Mouse (Mus musculus): ENCODE results near the gene Vwc2l. TPM values are rescaled to one million over a fixed set of nuclear protein-coding genes. Genes with fewer than 3 reads are reported as not detected.
A peak's percentile ranks its signal among the peaks of the same experiment; 100 is the strongest.

Gene Vwc2l
- polyA plus RNA-seq, 1 experiment from 2014 or later: not detected

DNA sequence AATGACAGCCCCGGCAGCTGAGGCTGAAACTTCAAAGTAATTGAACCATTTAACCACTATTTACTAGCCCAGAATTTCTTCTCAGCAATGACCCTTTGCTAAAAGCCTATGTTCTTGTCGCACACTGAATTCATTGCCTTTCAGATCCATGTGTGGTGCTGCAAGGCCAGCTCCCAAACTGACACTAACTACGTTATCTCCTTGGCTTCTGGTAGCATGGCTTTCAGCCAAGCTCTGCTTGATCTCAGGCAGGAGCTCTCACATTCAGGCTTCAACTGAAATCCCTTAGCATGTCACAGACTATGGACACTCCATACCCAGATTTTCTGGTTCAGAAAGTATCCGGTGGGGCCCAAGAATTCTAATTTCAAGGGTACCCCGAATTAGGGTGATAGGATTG, 140.6 kb downstream of the Vwc2l start:
- no peaks in the 10 kb centered on the region for H3K36me3 ChIP-seq (ENCODE audit: control insufficient read depth, insufficient read depth)
- WGBS: 32% methylated on average over 5 of the region's 5 CpGs
- peak overlapping the region; percentile 80 for H3K27ac ChIP-seq (ENCODE audit: low read length)
- no peak overlapping the region for H3K4me2 ChIP-seq (ENCODE audit: low read depth, low read length)
- H3K27me3 ChIP-seq (ENCODE audit: control insufficient read depth, insufficient read depth, low read length): no peaks in the 10 kb centered on the region
- no peak overlapping the region for H3K9ac ChIP-seq (ENCODE audit: low read length)
- H3K4me3 ChIP-seq (ENCODE audit: low read length): no peak overlapping the region
- ATAC-seq (replicated peaks; ENCODE audit: extremely low read depth, insufficient read depth, low FRiP score): peak; percentile 89
- no peaks in the 10 kb centered on the region for H3K9me3 ChIP-seq (replicated peaks; ENCODE audit: control insufficient read depth, low read length)
- H3K4me1 ChIP-seq (ENCODE audit: control insufficient read depth, insufficient read depth, low read length): peaks cover 4% of the 10 kb centered on the region; the same call in 1 of the 2 replicates

DNA sequence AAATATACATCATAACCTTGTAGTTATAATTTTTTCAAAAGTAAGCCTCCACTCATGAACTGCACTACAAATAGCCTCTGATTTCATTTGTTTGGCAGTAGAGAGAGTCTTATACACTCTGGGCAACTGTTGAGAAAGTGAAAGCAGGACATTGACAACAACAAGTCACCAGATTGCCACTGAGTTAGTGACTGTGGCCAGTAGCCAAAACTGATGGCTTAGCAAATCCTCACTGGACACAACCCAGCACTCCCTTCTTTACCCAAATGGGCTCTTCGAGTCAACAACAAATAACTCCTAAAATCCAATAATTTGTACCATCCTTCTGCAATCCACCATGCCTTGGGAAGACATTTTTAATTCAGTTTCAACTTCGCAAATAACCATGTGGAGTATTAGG, 155.0 kb downstream of the Vwc2l start:
- 92% methylated on average over 2 of the region's 2 CpGs for WGBS
- Histone ChIP-seq H3K4me3 (ENCODE audit: low read length) (no peak overlapping the region), H3K9ac (ENCODE audit: low read length) (no peak overlapping the region), H3K4me1 (ENCODE audit: control insufficient read depth, insufficient read depth, low read length) (peaks cover 3% of the 10 kb centered on the region; the same call in 1 of the 2 replicates), H3K4me2 (ENCODE audit: low read depth, low read length) (no peak overlapping the region), H3K27ac (ENCODE audit: low read length) (no peak overlapping the region), H3K9me3 (replicated peaks; ENCODE audit: control insufficient read depth, low read length) (no peaks in the 10 kb centered on the region), H3K27me3 (ENCODE audit: control insufficient read depth, insufficient read depth, low read length) (no peaks in the 10 kb centered on the region), H3K36me3 (ENCODE audit: control insufficient read depth, insufficient read depth) (no peaks in the 10 kb centered on the region)
- ATAC-seq (replicated peaks; ENCODE audit: extremely low read depth, insufficient read depth, low FRiP score): no peak

DNA sequence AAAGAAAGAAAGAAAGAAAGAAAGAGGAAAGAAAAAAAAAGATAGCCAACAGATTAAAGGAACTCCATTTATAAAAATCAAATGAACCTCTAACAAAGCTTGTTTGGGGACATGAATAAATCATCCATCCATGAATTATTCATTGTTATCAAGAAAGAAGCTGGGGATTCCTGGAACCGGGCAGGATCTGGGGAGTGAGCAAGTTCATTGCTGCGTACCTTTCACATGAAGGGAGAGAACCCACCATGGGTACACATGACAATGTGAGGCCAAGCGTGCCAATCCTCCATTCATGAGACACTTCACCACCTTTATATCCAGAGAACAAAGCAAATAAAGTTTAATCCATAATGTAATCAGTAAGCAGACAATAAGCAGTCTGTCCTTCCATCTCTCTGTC, 155.8 kb downstream of the Vwc2l start:
- H3K9ac ChIP-seq (ENCODE audit: low read length): no peak overlapping the region
- no peaks in the 10 kb centered on the region for H3K27me3 ChIP-seq (ENCODE audit: control insufficient read depth, insufficient read depth, low read length)
- WGBS: 75% methylated on average over 3 of the region's 3 CpGs
- no peaks in the 10 kb centered on the region for H3K9me3 ChIP-seq (replicated peaks; ENCODE audit: control insufficient read depth, low read length)
- no peaks in the 10 kb centered on the region for H3K36me3 ChIP-seq (ENCODE audit: control insufficient read depth, insufficient read depth)
- no peak for ATAC-seq (replicated peaks; ENCODE audit: extremely low read depth, insufficient read depth, low FRiP score)
- no peak overlapping the region for H3K4me3 ChIP-seq (ENCODE audit: low read length)
- no peak overlapping the region for H3K4me2 ChIP-seq (ENCODE audit: low read depth, low read length)
- peaks cover 3% of the 10 kb centered on the region; the same call in 1 of the 2 replicates for H3K4me1 ChIP-seq (ENCODE audit: control insufficient read depth, insufficient read depth, low read length)
- H3K27ac ChIP-seq (ENCODE audit: low read length): no peak overlapping the region

DNA sequence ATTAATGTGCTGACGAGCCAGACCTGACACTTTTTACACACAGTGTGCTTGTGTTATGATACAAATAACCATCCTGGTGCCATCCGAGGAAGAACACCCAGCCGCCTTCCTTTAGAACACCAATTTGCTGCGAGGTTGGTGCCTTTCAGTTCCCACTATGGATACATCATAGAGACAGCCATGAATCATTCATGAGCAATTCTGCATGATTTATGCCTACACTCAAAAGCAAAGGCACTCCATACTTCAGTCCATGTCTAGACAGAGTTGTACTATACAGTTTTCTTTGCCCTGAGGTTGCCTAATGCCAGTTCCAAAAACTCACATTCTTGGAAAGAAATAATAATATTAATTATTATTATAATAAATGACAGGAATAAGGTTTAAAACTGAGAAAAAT, 158.6 kb downstream of the Vwc2l start:
- H3K36me3 ChIP-seq (ENCODE audit: control insufficient read depth, insufficient read depth): no peaks in the 10 kb centered on the region
- H3K27me3 ChIP-seq (ENCODE audit: control insufficient read depth, insufficient read depth, low read length): no peaks in the 10 kb centered on the region
- no peaks in the 10 kb centered on the region for H3K9me3 ChIP-seq (replicated peaks; ENCODE audit: control insufficient read depth, low read length)
- no peak overlapping the region for H3K4me3 ChIP-seq (ENCODE audit: low read length)
- no peak overlapping the region for H3K27ac ChIP-seq (ENCODE audit: low read length)
- no peak for ATAC-seq (replicated peaks; ENCODE audit: extremely low read depth, insufficient read depth, low FRiP score)
- 78% methylated on average over 4 of the region's 4 CpGs for WGBS
- no peak overlapping the region for H3K9ac ChIP-seq (ENCODE audit: low read length)
- no peak overlapping the region for H3K4me2 ChIP-seq (ENCODE audit: low read depth, low read length)
- peaks cover 3% of the 10 kb centered on the region; the same call in 1 of the 2 replicates for H3K4me1 ChIP-seq (ENCODE audit: control insufficient read depth, insufficient read depth, low read length)

DNA sequence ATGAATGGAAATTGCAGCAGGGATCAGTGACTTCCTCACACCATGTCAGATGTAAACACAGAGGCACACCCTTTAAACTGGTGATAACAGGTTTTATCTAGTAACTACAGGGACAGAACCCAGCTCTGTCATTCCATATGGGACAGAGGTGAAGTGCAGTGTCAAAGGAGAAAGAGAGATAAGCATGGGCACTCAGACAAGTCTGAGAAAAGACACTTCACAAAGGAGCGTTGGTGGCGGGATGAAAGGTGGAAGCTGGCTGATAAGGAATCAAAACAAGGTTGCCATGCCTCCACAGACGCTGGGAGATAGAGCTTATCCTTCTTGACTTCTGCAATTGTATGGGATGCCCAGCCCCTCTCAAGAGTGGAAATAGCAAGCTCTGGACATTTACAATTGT, 176.8 kb downstream of the Vwc2l start:
- 10% methylated on average over 3 of the region's 3 CpGs for whole genome bisulfite sequencing
- Histone ChIP-seq H3K9ac (ENCODE audit: low read length) (no peak overlapping the region), H3K4me2 (ENCODE audit: low read depth, low read length) (no peak overlapping the region), H3K36me3 (ENCODE audit: control insufficient read depth, insufficient read depth) (no peaks in the 10 kb centered on the region), H3K4me3 (ENCODE audit: low read length) (no peak overlapping the region), H3K9me3 (replicated peaks; ENCODE audit: control insufficient read depth, low read length) (no peaks in the 10 kb centered on the region), H3K4me1 (ENCODE audit: control insufficient read depth, insufficient read depth, low read length) (0 out of 2 replicates have a peak, but pooled peaks cover 3% of the 10 kb centered on the region), H3K27ac (ENCODE audit: low read length) (no peak overlapping the region), H3K27me3 (ENCODE audit: control insufficient read depth, insufficient read depth, low read length) (no peaks in the 10 kb centered on the region)
- 0 out of 2 replicates have a peak, but pooled peaks have one; percentile 6 for ATAC-seq (replicated peaks; ENCODE audit: extremely low read depth, insufficient read depth, low FRiP score)

DNA sequence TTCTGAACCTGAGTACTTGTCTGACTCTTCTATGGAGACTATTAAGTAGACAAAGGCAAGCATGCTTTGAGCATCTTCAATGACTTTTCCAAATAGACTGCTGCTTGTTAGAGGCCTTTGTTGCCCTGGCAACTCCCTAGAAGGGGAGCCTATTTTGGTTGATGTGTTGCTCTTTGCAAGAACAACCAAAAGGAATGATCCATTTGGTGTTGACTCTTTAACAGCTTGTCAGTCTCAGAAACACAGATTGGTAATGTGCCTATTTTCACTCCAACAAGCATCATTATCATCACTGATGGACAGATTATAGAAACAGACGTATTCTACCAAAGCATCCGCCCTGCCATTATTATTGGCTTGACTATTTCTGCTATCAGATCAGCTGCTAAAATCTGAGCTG, 181.9 kb downstream of the Vwc2l start:
- 0 out of 2 replicates have a peak, but pooled peaks cover under 1% of the 10 kb centered on the region for H3K4me1 ChIP-seq (ENCODE audit: control insufficient read depth, insufficient read depth, low read length)
- H3K4me2 ChIP-seq (ENCODE audit: low read depth, low read length): no peak overlapping the region
- H3K36me3 ChIP-seq (ENCODE audit: control insufficient read depth, insufficient read depth): no peaks in the 10 kb centered on the region
- H3K27ac ChIP-seq (ENCODE audit: low read length): no peak overlapping the region
- no peak overlapping the region for H3K4me3 ChIP-seq (ENCODE audit: low read length)
- no peak overlapping the region for H3K9ac ChIP-seq (ENCODE audit: low read length)
- H3K9me3 ChIP-seq (replicated peaks; ENCODE audit: control insufficient read depth, low read length): no peaks in the 10 kb centered on the region
- no peaks in the 10 kb centered on the region for H3K27me3 ChIP-seq (ENCODE audit: control insufficient read depth, insufficient read depth, low read length)
- 85% methylated on average over 2 of the region's 2 CpGs for WGBS
- ATAC-seq (replicated peaks; ENCODE audit: extremely low read depth, insufficient read depth, low FRiP score): no peak

DNA sequence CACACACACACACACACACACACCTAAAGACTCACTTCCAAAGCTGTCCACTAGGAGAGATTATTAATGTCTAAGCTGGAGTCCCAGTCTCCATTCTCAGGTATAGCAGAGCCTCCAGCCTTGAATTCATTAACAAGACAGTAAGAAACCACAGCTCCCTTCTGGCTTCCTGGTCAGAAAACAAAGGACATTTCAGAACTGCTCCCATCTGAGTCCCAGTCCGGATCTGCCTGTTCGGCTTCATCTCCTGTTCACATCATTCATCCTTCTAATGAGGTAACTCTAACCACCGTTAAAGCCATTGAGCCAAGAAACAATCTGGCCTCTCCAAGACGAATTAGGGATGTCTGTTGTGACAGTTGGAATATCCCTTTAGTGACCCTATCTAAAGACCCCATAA, 185.7 kb downstream of the Vwc2l start:
- no peak for ATAC-seq (replicated peaks; ENCODE audit: extremely low read depth, insufficient read depth, low FRiP score)
- Histone ChIP-seq H3K27ac (ENCODE audit: low read length) (no peak overlapping the region), H3K9me3 (replicated peaks; ENCODE audit: control insufficient read depth, low read length) (no peaks in the 10 kb centered on the region), H3K27me3 (ENCODE audit: control insufficient read depth, insufficient read depth, low read length) (no peaks in the 10 kb centered on the region), H3K36me3 (ENCODE audit: control insufficient read depth, insufficient read depth) (no peaks in the 10 kb centered on the region), H3K9ac (ENCODE audit: low read length) (no peak overlapping the region), H3K4me2 (ENCODE audit: low read depth, low read length) (no peak overlapping the region), H3K4me1 (ENCODE audit: control insufficient read depth, insufficient read depth, low read length) (no peaks in the 10 kb centered on the region), H3K4me3 (ENCODE audit: low read length) (no peak overlapping the region)
- WGBS: 69% methylated on average over 4 of the region's 4 CpGs

DNA sequence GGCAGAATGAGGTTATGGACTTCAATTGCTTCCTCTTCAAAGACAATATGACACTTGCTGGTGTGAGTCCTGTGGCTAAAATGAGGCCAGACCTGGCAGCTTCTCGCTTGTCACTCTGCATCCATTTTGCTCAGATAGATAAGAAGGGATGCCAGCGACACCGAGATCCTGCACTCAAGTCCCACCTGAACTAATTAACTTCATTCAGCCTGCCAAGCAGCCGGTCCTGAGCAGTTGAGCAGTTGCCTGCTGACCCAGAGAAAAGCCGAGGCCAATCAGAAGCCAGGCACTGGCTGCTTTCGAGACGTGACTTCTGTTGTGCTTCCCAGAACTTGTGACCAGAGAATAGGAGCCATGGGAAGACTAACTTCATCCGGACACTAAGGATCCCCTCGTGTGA, 187.6 kb downstream of the Vwc2l start:
- no peak overlapping the region for H3K4me2 ChIP-seq (ENCODE audit: low read depth, low read length)

DNA sequence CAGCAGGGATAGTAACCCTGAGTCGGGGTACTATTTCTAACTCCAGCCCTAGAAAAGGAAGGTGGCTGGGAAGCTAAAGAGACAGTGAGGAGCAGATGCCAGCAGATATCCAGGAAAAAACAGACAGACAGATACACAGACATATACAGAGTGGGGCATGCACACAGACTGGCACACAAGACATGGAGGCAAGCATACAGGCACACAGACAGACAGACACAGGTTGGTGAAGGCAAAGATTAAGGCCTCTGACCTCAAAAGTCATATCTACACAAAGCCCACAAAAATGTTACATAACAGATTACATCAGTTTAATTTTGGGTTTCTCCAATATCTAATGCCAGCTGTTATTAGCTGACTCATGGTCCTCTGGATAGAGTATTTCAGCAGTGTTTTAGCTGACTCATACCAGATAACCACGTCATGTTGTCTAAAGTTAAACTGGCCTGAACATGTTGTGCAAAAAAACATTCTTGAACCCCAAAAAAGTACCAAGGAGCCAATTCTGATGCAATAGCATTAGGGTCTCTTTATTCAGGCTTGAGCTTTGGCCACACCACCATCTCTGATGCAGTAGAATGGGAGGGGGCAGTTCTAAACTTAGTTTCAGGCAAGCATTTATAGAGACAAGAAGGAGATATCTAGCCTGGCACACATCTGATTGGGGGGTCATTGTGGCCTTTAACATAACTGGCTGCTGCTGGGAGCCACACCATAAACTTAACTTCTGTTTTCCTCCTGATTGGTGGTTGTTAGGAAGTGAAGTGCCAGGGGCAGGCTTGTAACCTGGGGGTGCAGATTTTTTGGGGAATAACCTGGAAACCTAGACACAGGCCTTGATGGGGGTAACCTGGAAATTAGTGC, 192.9 kb downstream of the Vwc2l start:
- 67% methylated on average over 2 of the region's 2 CpGs for WGBS

More for the DNA sequence above, 187.6 kb downstream of the Vwc2l start:
- no peak overlapping the region for H3K27ac ChIP-seq (ENCODE audit: low read length)
- 52% methylated on average over 9 of the region's 9 CpGs for WGBS
- no peak overlapping the region for H3K9ac ChIP-seq (ENCODE audit: low read length)
- no peaks in the 10 kb centered on the region for H3K36me3 ChIP-seq (ENCODE audit: control insufficient read depth, insufficient read depth)
- H3K4me3 ChIP-seq (ENCODE audit: low read length): no peak overlapping the region
- H3K9me3 ChIP-seq (replicated peaks; ENCODE audit: control insufficient read depth, low read length): no peaks in the 10 kb centered on the region
- no peaks in the 10 kb centered on the region for H3K4me1 ChIP-seq (ENCODE audit: control insufficient read depth, insufficient read depth, low read length)
- no peaks in the 10 kb centered on the region for H3K27me3 ChIP-seq (ENCODE audit: control insufficient read depth, insufficient read depth, low read length)
- ATAC-seq (replicated peaks; ENCODE audit: extremely low read depth, insufficient read depth, low FRiP score): no peak

More for the DNA sequence above, 192.9 kb downstream of the Vwc2l start:
- H3K27ac ChIP-seq (ENCODE audit: low read length): no peak overlapping the region
- H3K9ac ChIP-seq (ENCODE audit: low read length): no peak overlapping the region
- H3K4me1 ChIP-seq (ENCODE audit: control insufficient read depth, insufficient read depth, low read length): no peaks in the 10 kb centered on the region
- H3K4me2 ChIP-seq (ENCODE audit: low read depth, low read length): no peak overlapping the region
- no peak overlapping the region for H3K4me3 ChIP-seq (ENCODE audit: low read length)
- H3K9me3 ChIP-seq (replicated peaks; ENCODE audit: control insufficient read depth, low read length): no peaks in the 10 kb centered on the region
- no peaks in the 10 kb centered on the region for H3K36me3 ChIP-seq (ENCODE audit: control insufficient read depth, insufficient read depth)
- no peak for ATAC-seq (replicated peaks; ENCODE audit: extremely low read depth, insufficient read depth, low FRiP score)
- H3K27me3 ChIP-seq (ENCODE audit: control insufficient read depth, insufficient read depth, low read length): no peaks in the 10 kb centered on the region

Data from heart, embryonic 16.5 days (tissue).